Comparison of ENCODE assay signal across 9 mouse cellular contexts in genomic region chr16:3976251-3976671, GRCm38 (mm10). TPM values are rescaled to one million over a fixed set of nuclear protein-coding genes. Genes with fewer than 3 reads are reported as not detected.
DNase-seq lines count a peak whose midpoint lies in the region; ATAC-seq lines count a peak whose summit lies in the region.
"Had no signal": no experiment of that assay in that cellular context is flagged by ENCODE, and none has a peak within 500 bp of the region (broad histone marks: within the 10 kb centered on the region; RNA-seq: fewer than 3 reads in every experiment).

Gene Nlrc3 (minus strand): TSS chr16:3976632.

- no peaks in the 10 kb centered on the region for H3K4me1 ChIP-seq in lung, embryonic 16.5 days (replicated peaks; ENCODE audit: control insufficient read depth, insufficient read depth, low read length)
- H3K4me1 ChIP-seq: neural tube, embryonic 12.5 days had no signal

- no peak within 1 kb of the TSS for H3K9ac ChIP-seq in lung, embryonic 16.5 days (ENCODE audit: low read length)
- H3K9ac ChIP-seq: neural tube, embryonic 12.5 days had no signal

- peak within 1 kb of the TSS; percentile 9 for H3K4me3 ChIP-seq in lung, embryonic 16.5 days (ENCODE audit: low read length)
- H3K4me3 ChIP-seq: neural tube, embryonic 12.5 days had no signal

- peak within 1 kb of the TSS; percentile 3; the same call in 1 of the 2 replicates for H3K27ac ChIP-seq in lung, embryonic 16.5 days (ENCODE audit: low read length)
- H3K27ac ChIP-seq: neural tube, embryonic 12.5 days had no signal

- WGBS in lung, embryonic 16.5 days = 55% methylated on average over 4 of the region's 4 CpGs

- H3K27me3 ChIP-seq in lung, embryonic 16.5 days (ENCODE audit: control insufficient read depth, insufficient read depth, low read depth, low read length) = no peaks in the 10 kb centered on the region
- H3K27me3 ChIP-seq: neural tube, embryonic 12.5 days had no signal

- DNase-seq in adrenal gland, adult 2 months = peak; percentile 26
- DNase-seq in adrenal gland, adult 8-10 months = no peak
- DNase-seq in spleen, postnatal 36 days (ENCODE audit: low spot score in 2 of 2) = peak; percentile 51 to 52
- DNase-seq in spleen, adult 12 weeks (ENCODE audit: low spot score) = no peak
- no peak for DNase-seq in retina, postnatal 1 day
- DNase-seq in frontal cortex, postnatal 10 days (ENCODE audit: low spot score in 2 of 2) = no peak

- H3K36me3 ChIP-seq in lung, embryonic 16.5 days (ENCODE audit: control insufficient read depth, insufficient read depth, low read length) = peaks cover 16% of the 10 kb centered on the region

- H3K4me2 ChIP-seq in lung, embryonic 16.5 days (ENCODE audit: low read depth, low read length) = peak within 1 kb of the TSS; percentile 23
- H3K4me2 ChIP-seq: neural tube, embryonic 12.5 days had no signal

- no peaks in the 10 kb centered on the region for H3K9me3 ChIP-seq in lung, embryonic 16.5 days (ENCODE audit: control insufficient read depth, low read length)
- H3K9me3 ChIP-seq: neural tube, embryonic 12.5 days had no signal

- ATAC-seq in lung, embryonic 16.5 days (ENCODE audit: low read depth) = peak; percentile 68
- ATAC-seq in frontal cortex, adult (ENCODE audit: low TSS enrichment) = no peak

RNA-seq across cellular contexts. Expression of gene Nlrc3, which starts in this region (rescaled TPM):
- 1 to 10 TPM; 2.4 to 3.5 TPM for total RNA-seq in adrenal gland, adult 2 months (2021)
- polyA plus RNA-seq in adrenal gland, adult 2 months (2012; rRNA removed) = 8.2 and 8.3 TPM in 2 replicates
- total RNA-seq in adrenal gland, adult 8-10 months (2022) = 1 to 10 TPM; 3.0 to 6.3 (median 3.8) TPM
- 1.9 and 2.1 TPM in 2 replicates for polyA plus RNA-seq in lung, embryonic 16.5 days (2015; fragmentation: Nextera tagmentation; extraction: Ambion mirVana)

Comparison
In these comparisons a context has a peak if more than half of its experiments do, and no peak if none do; other contexts are left out.
1. DNase-seq: peak in adrenal gland, adult 2 months (single experiment) and spleen, postnatal 36 days (2 of 2); none in adrenal gland, adult 8-10 months (single experiment), spleen, adult 12 weeks (single experiment), retina, postnatal 1 day (single experiment) and frontal cortex, postnatal 10 days (0 of 2).